Mouse (Mus musculus): ENCODE results near the gene Gm47841.

- TF ChIP-seq MAFK (IDR thresholded peaks at IDR 0.05; ENCODE audit: insufficient read depth, low read depth, low read length) (no peak), ZC3H11A (IDR thresholded peaks at IDR 0.05; ENCODE audit: borderline replicate concordance, low read depth, low read length) (no peak)
Observed at GRCm38 (mm10) chr15:101048338-101048896, 1.2 kb upstream of the Gm47841 start.

All from ES-E14 (cell line).